Comparison of ENCODE assay signal across 8 mouse cellular contexts in the genomic region with DNA sequence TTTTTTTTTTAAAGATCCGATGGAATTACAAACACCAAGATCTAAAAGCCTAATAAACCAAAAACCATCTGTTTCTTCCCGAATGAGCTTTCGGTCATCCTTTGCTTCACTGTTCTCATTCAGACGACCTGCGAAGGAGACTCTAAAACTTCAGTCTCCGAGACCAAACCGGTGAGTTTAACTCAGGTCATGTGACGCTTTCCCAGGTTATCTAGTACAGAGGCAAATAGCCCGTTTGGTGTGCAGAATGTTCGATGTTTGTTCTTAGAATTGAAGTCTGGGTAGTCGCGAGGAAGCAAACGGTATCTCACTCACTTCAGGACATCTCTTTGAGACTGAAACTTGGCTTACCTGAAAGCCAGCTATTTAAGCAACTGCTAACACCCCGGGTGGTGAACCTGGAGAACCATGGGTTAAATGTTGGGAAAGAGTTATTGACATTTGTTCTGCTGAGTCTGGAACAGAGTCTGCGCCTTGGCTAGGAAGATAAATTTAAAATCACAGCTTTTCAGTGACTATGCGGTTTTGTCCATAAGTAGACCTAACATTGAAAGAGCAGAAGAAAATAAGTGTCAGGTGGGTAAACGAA. TPM values are rescaled to one million over a fixed set of nuclear protein-coding genes. Genes with fewer than 3 reads are reported as not detected.
DNase-seq lines count a peak whose midpoint lies in the region; ATAC-seq and TF ChIP-seq lines count a peak whose summit lies in the region.

No protein-coding gene starts in this region.

- no peak for TF ChIP-seq EP300 in liver, postnatal 0 days (IDR thresholded peaks at IDR 0.05; ENCODE audit: low read depth)

- no peak for TF ChIP-seq CTCF in cerebellum, adult 2 months (IDR thresholded peaks at IDR 0.05; ENCODE audit: borderline replicate concordance, insufficient read depth, low read depth, low read length)
- TF ChIP-seq CTCF in E14TG2a.4 (conservative IDR thresholded peaks at IDR 0.05; ENCODE audit: low read length), result no peak
- no peak for TF ChIP-seq CTCF in liver, postnatal 0 days (IDR thresholded peaks at IDR 0.05; ENCODE audit: low read depth)

- peak overlapping the region; percentile 58 for H3K4me2 ChIP-seq in hindbrain, embryonic 12.5 days (replicated peaks)
- H3K4me2 ChIP-seq in liver, postnatal 0 days (ENCODE audit: low read depth, low read length), result peak overlapping the region; percentile 66

- no peak for TF ChIP-seq POLR2A in cerebellum, adult 2 months (IDR thresholded peaks at IDR 0.05; ENCODE audit: borderline replicate concordance, insufficient read depth, low read length)

- H3K27me3 ChIP-seq in cerebellum, adult 2 months (ENCODE audit: control insufficient read depth, insufficient read depth, low read length), result no peaks in the 10 kb centered on the region
- H3K27me3 ChIP-seq in E14TG2a.4 (ENCODE audit: insufficient read depth, low read length), result peaks cover 6% of the 10 kb centered on the region; the same call in 1 of the 2 replicates
- peaks cover 3% of the 10 kb centered on the region; the same call in 1 of the 2 replicates for H3K27me3 ChIP-seq in hindbrain, embryonic 12.5 days
- no peaks in the 10 kb centered on the region for H3K27me3 ChIP-seq in liver, postnatal 0 days (ENCODE audit: insufficient read depth, low read length)

- no peak overlapping the region for H3K9ac ChIP-seq in hindbrain, embryonic 12.5 days
- H3K9ac ChIP-seq in liver, postnatal 0 days (replicated peaks), result no peak overlapping the region

- H3K36me3 ChIP-seq in E14TG2a.4 (ENCODE audit: insufficient read depth, low read length), result no peaks in the 10 kb centered on the region
- H3K36me3 ChIP-seq in hindbrain, embryonic 12.5 days, result no peaks in the 10 kb centered on the region
- no peaks in the 10 kb centered on the region for H3K36me3 ChIP-seq in liver, postnatal 0 days (replicated peaks; ENCODE audit: insufficient read depth, low read length)

- no peaks in the 10 kb centered on the region for H3K9me3 ChIP-seq in E14TG2a.4 (ENCODE audit: low read length)
- H3K9me3 ChIP-seq in hindbrain, embryonic 12.5 days (replicated peaks), result no peaks in the 10 kb centered on the region
- no peaks in the 10 kb centered on the region for H3K9me3 ChIP-seq in liver, postnatal 0 days (ENCODE audit: low read length)

- no peak for ATAC-seq in hindbrain, embryonic 12.5 days (ENCODE audit: low FRiP score)
- peak; percentile 85 for ATAC-seq in liver, postnatal 0 days
- no peak for ATAC-seq in granulocyte monocyte progenitor cell, adult 5-6 weeks (replicated peaks; ENCODE audit: poor library complexity, severe bottlenecking)

- peak overlapping the region; percentile 96 for H3K4me3 ChIP-seq in cerebellum, adult 2 months (replicated peaks; ENCODE audit: insufficient read depth, low read depth, low read length)
- H3K4me3 ChIP-seq in E14TG2a.4 (replicated peaks; ENCODE audit: low read length), result 0 out of 2 replicates have a peak overlapping the region, but pooled peaks have one; percentile 30
- peak overlapping the region; percentile 23; the same call in 1 of the 2 replicates for H3K4me3 ChIP-seq in hindbrain, embryonic 12.5 days
- H3K4me3 ChIP-seq in liver, postnatal 0 days (ENCODE audit: low read depth, low read length), result peak overlapping the region; percentile 55

- WGBS in cerebellum, adult 2 months, result 5% methylated on average over 17 of the region's 17 CpGs
- WGBS in hindbrain, embryonic 12.5 days, result 53% methylated on average over 17 of the region's 17 CpGs
- WGBS in liver, postnatal 0 days (ENCODE audit: insufficient replicate concordance), result 30% methylated on average over 17 of the region's 17 CpGs

- peak; percentile 53 to 56 for DNase-seq in cerebellum, adult 2 months
- DNase-seq in cerebellum, adult 9-10 months, result no peak
- DNase-seq in liver, postnatal 0 days, result peak; percentile 20
- DNase-seq in adrenal gland, postnatal 4 days (ENCODE audit: low spot score in 2 of 2), result no peak
- no peak for DNase-seq in layer of hippocampus, adult 11-12 months (ENCODE audit: low spot score)

- no peaks in the 10 kb centered on the region for H3K4me1 ChIP-seq in cerebellum, adult 2 months (ENCODE audit: control insufficient read depth, insufficient read depth, low read length)
- peaks cover 13% of the 10 kb centered on the region for H3K4me1 ChIP-seq in E14TG2a.4 (replicated peaks; ENCODE audit: low read depth, low read length)
- H3K4me1 ChIP-seq in hindbrain, embryonic 12.5 days, result no peaks in the 10 kb centered on the region
- no peaks in the 10 kb centered on the region for H3K4me1 ChIP-seq in liver, postnatal 0 days (ENCODE audit: insufficient read depth)

- H3K27ac ChIP-seq in cerebellum, adult 2 months (ENCODE audit: insufficient read depth, low read length), result peak overlapping the region; percentile 98
- H3K27ac ChIP-seq in hindbrain, embryonic 12.5 days, result no peak overlapping the region
- peak overlapping the region; percentile 64; the same call in 1 of the 2 replicates for H3K27ac ChIP-seq in liver, postnatal 0 days (ENCODE audit: low read depth)

RNA-seq across cellular contexts. Expression of gene Exph5, which starts 39.0 kb away (rescaled TPM):
- polyA plus RNA-seq in cerebellum, adult 2 months (2012; rRNA removed), result 25.2 and 32.7 TPM in 2 replicates
- polyA plus RNA-seq in hindbrain, embryonic 12.5 days (2016; fragmentation: Nextera tagmentation; extraction: Ambion mirVana), result 0.49 and 0.76 TPM in 2 replicates
- polyA plus RNA-seq in liver, postnatal 0 days (2015; fragmentation: Nextera tagmentation; extraction: Ambion mirVana), result 0.18 and 0.36 TPM in 2 replicates
- total RNA-seq in adrenal gland, postnatal 4 days (2021), result 1 to 10 TPM in 1 of 2 experiments, under 1 TPM in 1; 0.68 to 1.8 TPM
- not detected in 2 replicates for total RNA-seq in granulocyte monocyte progenitor cell, adult 5-6 weeks (2014; fragmentation: Nextera tagmentation)
- not detected in 2 replicates for total RNA-seq in granulocyte monocyte progenitor cell, adult 5-6 weeks (2017)

RNA-seq across cellular contexts. Expression of gene Kdelc2, which starts 43.4 kb away (rescaled TPM):
- 3.0 and 3.5 TPM in 2 replicates for polyA plus RNA-seq in cerebellum, adult 2 months (2012; rRNA removed)
- polyA plus RNA-seq in hindbrain, embryonic 12.5 days (2016; fragmentation: Nextera tagmentation; extraction: Ambion mirVana), result 13.4 and 15.0 TPM in 2 replicates
- 2.6 and 2.7 TPM in 2 replicates for polyA plus RNA-seq in liver, postnatal 0 days (2015; fragmentation: Nextera tagmentation; extraction: Ambion mirVana)
- total RNA-seq in adrenal gland, postnatal 4 days (2021), result 10 to 100 TPM; 23.3 to 25.1 TPM
- total RNA-seq in granulocyte monocyte progenitor cell, adult 5-6 weeks (2014; fragmentation: Nextera tagmentation), result 7.3 and 14.1 TPM in 2 replicates
- 11.4 and 12.2 TPM in 2 replicates for total RNA-seq in granulocyte monocyte progenitor cell, adult 5-6 weeks (2017)

Comparison
In these comparisons a context has a peak if more than half of its experiments do, and no peak if none do; other contexts are left out.
1. DNase-seq: peak in cerebellum, adult 2 months (2 of 2) and liver, postnatal 0 days (single experiment); none in cerebellum, adult 9-10 months (single experiment), adrenal gland, postnatal 4 days (0 of 2) and layer of hippocampus, adult 11-12 months (single experiment).
2. H3K4me3 ChIP-seq: peak in every context shown above with its lines; median percentile 96 in cerebellum, adult 2 months; 55 in liver, postnatal 0 days; 30 in E14TG2a.4; 23 in hindbrain, embryonic 12.5 days.
3. RNA of gene Exph5, which starts 39.0 kb away (polyA plus RNA-seq): 25.2 to 32.7 TPM in cerebellum, adult 2 months; 0.49 to 0.76 TPM in hindbrain, embryonic 12.5 days and 0.18 to 0.36 TPM in liver, postnatal 0 days; every median in the first group is over 10 times any median in the second.